Mouse (Mus musculus) G1E-ER4 (cell line): ENCODE results near the gene Zfp148. TPM values are rescaled to one million over a fixed set of nuclear protein-coding genes. Genes with fewer than 3 reads are reported as not detected.

Experiments used
- GATA1 ChIP-seq: IDR thresholded peaks from one replicate; pipeline ENCODE4 v1.8.0; 2012; ENCODE audit warnings: low read length, inconsistent platforms
- polyA plus RNA-seq: library from polyadenylated mRNA; stranded (reverse); fragments of >175 nt; gene quantifications from 2 replicates; pipeline ENCODE4 v1.2.3, GENCODE M21; 2012

Gene Zfp148
- polyA plus RNA-seq, 1 experiment: 7.5 TPM

- no peak for TF ChIP-seq GATA1
These were observed 101.7 kb downstream of the Zfp148 start for GRCm38 (mm10) chr16:33482309-33482708.

GRCm38 (mm10) chr16:33487709-33488108, 107.1 kb downstream of the Zfp148 start:
- no peak for TF ChIP-seq GATA1

- TF ChIP-seq GATA1: no peak
These were observed 113.7 kb downstream of the Zfp148 start for GRCm38 (mm10) chr16:33494374-33494773.

- no peak for TF ChIP-seq GATA1
These were observed 127.4 kb downstream of the Zfp148 start for GRCm38 (mm10) chr16:33508082-33508481.

GRCm38 (mm10) chr16:33512555-33512954, 131.9 kb downstream of the Zfp148 start:
- TF ChIP-seq GATA1: no peak

GRCm38 (mm10) chr16:33516807-33517565, 136.3 kb downstream of the Zfp148 start, which contains the start of gene Slc12a8:
Gene Slc12a8, plus strand, starts transcription at chr16:33517328.
- TF ChIP-seq GATA1: no peak

- TF ChIP-seq GATA1: no peak
These were observed 137.0 kb downstream of the Zfp148 start for GRCm38 (mm10) chr16:33517627-33518026.

GRCm38 (mm10) chr16:33518236-33518635, 137.6 kb downstream of the Zfp148 start:
- TF ChIP-seq GATA1: no peak

- TF ChIP-seq GATA1: no peak
These were observed 139.4 kb downstream of the Zfp148 start for GRCm38 (mm10) chr16:33519916-33520568.

GRCm38 (mm10) chr16:33522516-33522915, 141.9 kb downstream of the Zfp148 start:
- no peak for TF ChIP-seq GATA1

- TF ChIP-seq GATA1: no peak
These were observed 142.9 kb downstream of the Zfp148 start for GRCm38 (mm10) chr16:33523571-33523970.

- TF ChIP-seq GATA1: no peak
These were observed 149.1 kb downstream of the Zfp148 start for GRCm38 (mm10) chr16:33529502-33530454.

GRCm38 (mm10) chr16:33531184-33531583, 150.5 kb downstream of the Zfp148 start:
- no peak for TF ChIP-seq GATA1

GRCm38 (mm10) chr16:33536456-33536855, 155.8 kb downstream of the Zfp148 start:
- TF ChIP-seq GATA1: no peak

GRCm38 (mm10) chr16:33537499-33538225, 157.0 kb downstream of the Zfp148 start:
- TF ChIP-seq GATA1: no peak
